Mouse (Mus musculus): ENCODE data around the gene Epas1.

The Epas1 gene

GRCm38 (mm10) chr17:86755581-86756195 is 2.2 kb downstream of the Epas1 start:
- DNase-seq (ENCODE audit: low spot score in 2 of 2) = no peak

GRCm38 (mm10) chr17:86757621-86758020 is 4.1 kb downstream of the Epas1 start:
- no peak for DNase-seq (ENCODE audit: low spot score in 2 of 2)

- no peak for DNase-seq (ENCODE audit: low spot score in 2 of 2)
These were observed 8.4 kb downstream of the Epas1 start for GRCm38 (mm10) chr17:86761859-86762258.

GRCm38 (mm10) chr17:86762479-86763242 is 9.2 kb downstream of the Epas1 start:
- no peak for DNase-seq (ENCODE audit: low spot score in 2 of 2)

GRCm38 (mm10) chr17:86765762-86766404 is 12.4 kb downstream of the Epas1 start:
- no peak for DNase-seq (ENCODE audit: low spot score in 2 of 2)

GRCm38 (mm10) chr17:86766412-86766811 is 12.9 kb downstream of the Epas1 start:
- DNase-seq (ENCODE audit: low spot score in 2 of 2) = no peak

GRCm38 (mm10) chr17:86768596-86768995 is 15.1 kb downstream of the Epas1 start:
- DNase-seq (ENCODE audit: low spot score in 2 of 2) = no peak

- peak in 1 of 2 experiments; percentile 64 for DNase-seq (ENCODE audit: low spot score in 2 of 2)
These were observed 16.1 kb downstream of the Epas1 start for GRCm38 (mm10) chr17:86769330-86770211.

- no peak for DNase-seq (ENCODE audit: low spot score in 2 of 2)
These were observed 17.3 kb downstream of the Epas1 start for GRCm38 (mm10) chr17:86770848-86771247.

- DNase-seq (ENCODE audit: low spot score in 2 of 2) = no peak
These were observed 18.5 kb downstream of the Epas1 start for GRCm38 (mm10) chr17:86772035-86772434.

GRCm38 (mm10) chr17:86772929-86773588 is 19.6 kb downstream of the Epas1 start:
- no peak for DNase-seq (ENCODE audit: low spot score in 2 of 2)

- DNase-seq (ENCODE audit: low spot score in 2 of 2) = no peak
These were observed 23.0 kb downstream of the Epas1 start for GRCm38 (mm10) chr17:86776538-86776937.

GRCm38 (mm10) chr17:86778147-86778546 is 24.6 kb downstream of the Epas1 start:
- DNase-seq (ENCODE audit: low spot score in 2 of 2) = no peak

- DNase-seq (ENCODE audit: low spot score in 2 of 2) = no peak
These were observed 26.0 kb downstream of the Epas1 start for GRCm38 (mm10) chr17:86779191-86780130.

GRCm38 (mm10) chr17:86780708-86781318 is 27.3 kb downstream of the Epas1 start:
- no peak for DNase-seq (ENCODE audit: low spot score in 2 of 2)

- DNase-seq (ENCODE audit: low spot score in 2 of 2) = no peak
These were observed 28.4 kb downstream of the Epas1 start for GRCm38 (mm10) chr17:86781755-86782400.

- no peak for DNase-seq (ENCODE audit: low spot score in 2 of 2)
These were observed 31.0 kb downstream of the Epas1 start for GRCm38 (mm10) chr17:86784405-86784977.

- no peak for DNase-seq (ENCODE audit: low spot score in 2 of 2)
These were observed 32.1 kb downstream of the Epas1 start for GRCm38 (mm10) chr17:86785612-86786011.

- no peak for DNase-seq (ENCODE audit: low spot score in 2 of 2)
These were observed 33.0 kb downstream of the Epas1 start for GRCm38 (mm10) chr17:86786496-86786895.

All from urinary bladder, postnatal 4 days (tissue).